In genomic region chr12:33341351-33341892, GRCm38 (mm10) we compare ENCODE assay signal across 10 mouse cellular contexts. TPM values are rescaled to one million over a fixed set of nuclear protein-coding genes. Genes with fewer than 3 reads are reported as not detected.
A peak's percentile ranks its signal among the peaks of the same experiment; 100 is the strongest.
DNase-seq lines count a peak whose midpoint lies in the region; ATAC-seq lines count a peak whose summit lies in the region.
"Had no signal": no experiment of that assay in that cellular context is flagged by ENCODE, and none has a peak within 500 bp of the region (broad histone marks: within the 10 kb centered on the region; RNA-seq: fewer than 3 reads in every experiment).

No protein-coding gene starts in this region.

- no peak overlapping the region for H3K4me3 ChIP-seq in forebrain, embryonic 12.5 days (replicated peaks)
- no peak overlapping the region for H3K4me3 ChIP-seq in forebrain, embryonic 11.5 days (ENCODE audit: low read depth, low read length)
- H3K4me3 ChIP-seq in midbrain, embryonic 13.5 days (replicated peaks): no peak overlapping the region
- H3K4me3 ChIP-seq in midbrain, embryonic 10.5 days: no peak overlapping the region

- WGBS in forebrain, embryonic 12.5 days: 66% methylated on average over 17 of the region's 17 CpGs
- 89% methylated on average over 17 of the region's 17 CpGs for WGBS in forebrain, embryonic 11.5 days
- 68% methylated on average over 17 of the region's 17 CpGs for WGBS in midbrain, embryonic 13.5 days
- whole genome bisulfite sequencing in midbrain, embryonic 10.5 days: 85% methylated on average over 17 of the region's 17 CpGs

- no peaks in the 10 kb centered on the region for H3K9me3 ChIP-seq in forebrain, embryonic 12.5 days
- H3K9me3 ChIP-seq in forebrain, embryonic 11.5 days (ENCODE audit: control insufficient read depth, low read length): no peaks in the 10 kb centered on the region
- H3K9me3 ChIP-seq in midbrain, embryonic 13.5 days: no peaks in the 10 kb centered on the region
- H3K9me3 ChIP-seq in midbrain, embryonic 10.5 days (replicated peaks): no peaks in the 10 kb centered on the region

- DNase-seq in forebrain, embryonic 11.5 days (ENCODE audit: low spot score): no peak
- DNase-seq in midbrain, embryonic 10.5 days (ENCODE audit: low spot score): no peak
- peak; percentile 21 to 24 for DNase-seq in heart, postnatal 14 days
- peak; percentile 76 for DNase-seq in right cerebral cortex, postnatal 14 days
- DNase-seq in urinary bladder, adult 2 months (ENCODE audit: low spot score): no peak
- no peak for DNase-seq in natural killer cell, adult 2 months (ENCODE audit: low spot score in 2 of 2)

- 0 out of 2 replicates have a peak overlapping the region, but pooled peaks have one; percentile 31 for H3K27ac ChIP-seq in forebrain, embryonic 12.5 days
- H3K27ac ChIP-seq in forebrain, embryonic 11.5 days (ENCODE audit: low read depth, low read length): no peak overlapping the region
- H3K27ac ChIP-seq in midbrain, embryonic 13.5 days: peak overlapping the region; percentile 61
- H3K27ac ChIP-seq in midbrain, embryonic 10.5 days (replicated peaks): no peak overlapping the region

- peaks cover 34% of the 10 kb centered on the region for H3K4me1 ChIP-seq in forebrain, embryonic 12.5 days
- peaks cover 10% of the 10 kb centered on the region; the same call in 1 of the 2 replicates for H3K4me1 ChIP-seq in forebrain, embryonic 11.5 days (replicated peaks; ENCODE audit: control insufficient read depth, insufficient read depth, low read length)
- peaks cover 61% of the 10 kb centered on the region for H3K4me1 ChIP-seq in midbrain, embryonic 13.5 days (replicated peaks)
- H3K4me1 ChIP-seq in midbrain, embryonic 10.5 days: peaks cover 32% of the 10 kb centered on the region

- H3K9ac ChIP-seq in forebrain, embryonic 12.5 days: no peak overlapping the region
- H3K9ac ChIP-seq in forebrain, embryonic 11.5 days (ENCODE audit: low read length): no peak overlapping the region
- no peak overlapping the region for H3K9ac ChIP-seq in midbrain, embryonic 13.5 days (replicated peaks)

- ATAC-seq in forebrain, embryonic 12.5 days (ENCODE audit: low FRiP score): peak; percentile 62; the same call in 1 of the 2 replicates
- ATAC-seq in forebrain, embryonic 11.5 days (replicated peaks; ENCODE audit: low FRiP score): no peak
- peak; percentile 82 for ATAC-seq in midbrain, embryonic 13.5 days

- H3K36me3 ChIP-seq in forebrain, embryonic 12.5 days (replicated peaks): 0 out of 2 replicates have a peak, but pooled peaks cover 2% of the 10 kb centered on the region
- no peaks in the 10 kb centered on the region for H3K36me3 ChIP-seq in forebrain, embryonic 11.5 days (ENCODE audit: control insufficient read depth, insufficient read depth, low read length)
- no peaks in the 10 kb centered on the region for H3K36me3 ChIP-seq in midbrain, embryonic 13.5 days
- no peaks in the 10 kb centered on the region for H3K36me3 ChIP-seq in midbrain, embryonic 10.5 days

- peaks cover 22% of the 10 kb centered on the region; the same call in 1 of the 2 replicates for H3K27me3 ChIP-seq in forebrain, embryonic 12.5 days
- H3K27me3 ChIP-seq in forebrain, embryonic 11.5 days (ENCODE audit: control insufficient read depth, insufficient read depth, low read length): peaks cover 2% of the 10 kb centered on the region; the same call in 1 of the 2 replicates
- H3K27me3 ChIP-seq in midbrain, embryonic 13.5 days: peaks cover 12% of the 10 kb centered on the region
- peaks cover 32% of the 10 kb centered on the region for H3K27me3 ChIP-seq in midbrain, embryonic 10.5 days (ENCODE audit: low read depth, poor library complexity, severe bottlenecking)

- intact Hi-C loops in heart, postnatal 14 days (cut with DNase I): no loop called here

- no peak overlapping the region; the same call in 1 of the 2 replicates for H3K4me2 ChIP-seq in forebrain, embryonic 12.5 days
- no peak overlapping the region for H3K4me2 ChIP-seq in forebrain, embryonic 11.5 days (ENCODE audit: low read depth, low read length, severe bottlenecking)
- no peak overlapping the region for H3K4me2 ChIP-seq in midbrain, embryonic 13.5 days (replicated peaks)

RNA-seq across cellular contexts. Expression of gene Efcab10, which starts 53.2 kb away (rescaled TPM):
- 1.2 and 1.4 TPM in 2 replicates for polyA plus RNA-seq in forebrain, embryonic 12.5 days (2016; fragmentation: Nextera tagmentation; extraction: Ambion mirVana)
- polyA plus RNA-seq in forebrain, embryonic 11.5 days (2014; fragmentation: Nextera tagmentation; extraction: Ambion mirVana): 0.49 TPM in 1 of 2 replicates, not detected in the other
- polyA plus RNA-seq in midbrain, embryonic 13.5 days (2015; fragmentation: Nextera tagmentation; extraction: Ambion mirVana): 2.7 and 3.1 TPM in 2 replicates
- polyA plus RNA-seq in midbrain, embryonic 10.5 days (2016; fragmentation: Nextera tagmentation; extraction: Ambion mirVana): 0.91 and 0.98 TPM in 2 replicates
- total RNA-seq in heart, postnatal 14 days (2021): under 1 TPM in 1 of 2 experiments, not detected in 1; 0.45 TPM
- polyA plus RNA-seq in urinary bladder, adult 2 months (2012; rRNA removed): not detected in 2 replicates
- polyA plus RNA-seq: C2C12; liver, embryonic 16.5 days had no signal

Comparison
In these comparisons a context has a peak if more than half of its experiments do, and no peak if none do; other contexts are left out.
1. H3K27ac ChIP-seq: peak in forebrain, embryonic 12.5 days (single experiment) and midbrain, embryonic 13.5 days (single experiment); none in forebrain, embryonic 11.5 days (single experiment) and midbrain, embryonic 10.5 days (single experiment).
2. DNase-seq: peak in heart, postnatal 14 days (2 of 2) and right cerebral cortex, postnatal 14 days (single experiment); none in forebrain, embryonic 11.5 days (single experiment), midbrain, embryonic 10.5 days (single experiment), urinary bladder, adult 2 months (single experiment) and natural killer cell, adult 2 months (0 of 2).